Mouse (Mus musculus): ENCODE measurements around the gene Lrrc8a. TPM values are rescaled to one million over a fixed set of nuclear protein-coding genes. Genes with fewer than 3 reads are reported as not detected.

The Lrrc8a gene
- total RNA-seq, 2 experiments from 2014 or later = 21.2 to 22.1 TPM

DNA sequence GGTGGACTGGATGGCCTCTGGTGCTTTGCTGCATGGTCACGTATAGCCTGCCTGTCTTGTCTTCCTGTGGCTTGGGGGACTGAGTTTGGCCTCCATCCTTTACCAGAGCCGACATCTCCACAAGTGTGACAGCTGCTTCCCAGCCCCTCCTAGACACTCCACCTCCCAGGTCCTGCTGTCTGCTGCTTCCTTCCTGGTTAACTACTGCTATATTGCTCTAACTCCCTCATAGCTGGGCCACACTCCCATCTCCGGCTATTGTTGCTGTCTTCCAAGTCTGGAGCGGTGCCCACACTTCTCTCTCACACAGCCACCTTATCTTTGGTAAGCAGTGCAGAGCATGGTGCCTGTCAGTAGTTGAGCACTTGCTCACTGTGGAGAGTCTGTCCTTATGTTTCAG lies 2.3 kb downstream of the Lrrc8a start:
- no peak for DNase-seq

DNA sequence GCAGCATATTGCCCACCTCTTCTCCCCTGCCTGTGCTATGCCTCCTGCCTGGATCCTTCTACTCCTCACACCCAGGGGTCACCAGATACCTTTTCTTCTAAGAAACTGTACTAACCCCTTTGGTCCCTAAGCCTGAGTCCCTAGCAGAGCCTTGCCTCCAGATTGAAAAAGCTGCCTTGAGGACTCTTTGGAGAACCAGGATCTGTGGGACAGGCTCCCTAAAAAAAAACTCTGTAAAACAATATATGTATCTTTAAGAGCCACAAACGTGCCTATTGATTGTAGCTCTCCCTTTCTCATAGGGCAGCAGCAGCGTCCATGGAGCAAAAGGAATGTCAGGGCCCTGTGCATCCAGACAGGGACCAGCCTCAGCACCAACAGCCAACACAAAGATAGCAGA lies 2.8 kb downstream of the Lrrc8a start, which contains the start of gene Gm28035:
TSS of gene Gm28035 (plus strand) at position 301 of the 400 bp plus-strand sequence.
- DNase-seq = no peak

DNA sequence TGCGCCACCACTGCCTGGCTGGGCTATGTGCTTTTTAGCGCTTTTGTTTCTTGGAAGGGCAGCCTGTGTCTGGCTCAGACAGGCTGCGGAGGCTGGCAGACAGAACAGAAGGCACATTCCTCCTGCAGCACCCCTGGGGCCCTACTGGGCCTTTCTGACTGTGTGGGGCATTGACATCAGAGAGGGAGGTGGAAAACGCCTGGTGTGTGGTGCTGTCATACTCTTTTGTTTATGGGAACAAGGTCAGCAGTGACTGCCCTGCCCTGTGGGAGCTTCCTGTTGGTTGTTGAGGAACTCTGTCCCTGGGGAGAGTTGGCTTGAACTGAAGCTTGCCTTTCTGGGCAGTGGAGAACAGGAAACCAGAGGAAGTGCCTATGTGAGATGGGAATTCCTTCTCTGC lies 5.0 kb downstream of the Lrrc8a start:
- DNase-seq = no peak

DNA sequence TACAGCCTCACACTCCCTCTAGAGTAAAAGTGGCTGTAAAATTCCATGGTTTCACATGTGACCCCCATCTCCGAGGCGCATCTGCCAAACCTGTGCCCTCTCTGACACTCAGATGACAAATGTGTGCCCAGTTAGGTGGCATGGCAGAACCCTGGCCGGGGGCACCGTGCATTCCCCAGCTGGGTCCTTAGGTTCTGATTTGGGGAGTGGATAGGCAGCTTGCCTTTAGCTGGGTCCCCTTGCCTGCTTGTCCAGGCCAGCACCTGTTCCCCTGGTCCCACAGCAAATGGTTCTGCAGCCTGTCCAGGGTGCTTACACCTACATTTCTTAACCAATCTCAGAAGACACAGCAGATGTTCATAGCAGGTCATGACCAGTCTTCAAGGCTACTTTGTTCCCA lies 5.9 kb downstream of the Lrrc8a start:
- no peak for DNase-seq

DNA sequence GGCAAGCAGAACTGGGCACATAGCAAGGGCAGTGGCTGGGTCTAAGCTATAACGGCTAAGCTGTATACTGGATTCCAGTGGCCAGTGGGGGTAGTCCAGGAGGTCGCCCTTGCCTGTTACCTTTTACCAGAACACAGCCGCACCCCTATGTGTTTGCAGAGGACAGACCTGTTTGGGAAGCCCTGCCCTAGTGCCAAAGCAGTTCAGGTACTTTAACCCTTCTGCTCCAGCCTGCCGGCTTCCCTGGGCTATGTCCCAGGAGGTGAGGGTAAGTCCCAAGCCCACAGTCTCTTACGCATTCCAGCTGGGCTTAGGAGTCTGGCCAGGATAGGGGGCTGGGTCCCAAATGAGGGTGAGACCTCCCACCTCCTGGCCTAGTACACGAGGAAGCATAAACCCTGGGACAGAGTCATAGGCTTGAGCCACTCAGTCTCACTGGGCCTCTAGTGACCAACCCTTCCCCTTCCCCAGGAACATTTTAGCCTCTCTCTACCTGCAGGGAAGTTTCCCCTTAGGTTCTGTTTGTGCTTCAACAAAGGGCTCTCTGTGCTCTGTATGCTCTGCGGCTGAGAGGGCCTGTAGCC lies 7.2 kb downstream of the Lrrc8a start:
- DNase-seq = no peak

DNA sequence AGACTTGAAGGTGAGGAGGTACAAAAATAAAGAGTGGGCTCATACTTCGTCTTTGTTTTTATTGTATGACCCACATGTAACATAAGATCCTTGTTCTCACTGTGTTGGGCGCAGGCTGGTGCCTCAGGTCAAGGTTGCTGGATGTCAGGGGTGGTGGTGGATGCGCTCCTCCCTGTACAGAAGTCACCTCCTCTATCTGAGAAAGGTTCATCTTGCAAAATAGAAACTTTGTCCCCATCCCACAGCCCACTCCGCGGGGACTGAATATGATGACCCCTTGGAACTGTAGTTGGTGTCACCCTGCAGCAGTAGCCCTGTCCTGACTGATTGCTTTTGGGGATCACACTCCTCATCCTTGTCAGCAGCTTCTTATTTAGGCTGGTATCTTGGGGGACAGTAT lies 9.5 kb downstream of the Lrrc8a start:
- no peak for DNase-seq

DNA sequence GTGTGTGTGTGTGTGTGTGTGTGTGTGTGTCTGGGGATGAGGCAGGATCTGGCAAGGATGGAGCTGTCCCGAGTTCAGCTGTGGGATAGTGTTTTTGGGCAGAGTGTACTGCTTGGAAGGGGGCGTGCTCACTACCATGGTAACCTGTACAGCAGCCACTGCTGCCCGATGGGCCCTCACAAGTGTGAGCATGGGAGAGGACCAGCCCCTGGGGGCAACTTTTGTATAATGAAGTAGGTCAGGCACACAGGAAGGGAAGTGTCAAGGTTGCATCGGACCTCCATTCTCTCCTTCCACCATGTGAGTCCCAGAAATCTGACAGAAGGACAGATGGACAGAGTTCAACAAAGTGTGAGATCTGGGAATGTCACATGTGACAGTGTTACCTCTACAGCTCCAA lies 10.2 kb downstream of the Lrrc8a start:
- DNase-seq = no peak

DNA sequence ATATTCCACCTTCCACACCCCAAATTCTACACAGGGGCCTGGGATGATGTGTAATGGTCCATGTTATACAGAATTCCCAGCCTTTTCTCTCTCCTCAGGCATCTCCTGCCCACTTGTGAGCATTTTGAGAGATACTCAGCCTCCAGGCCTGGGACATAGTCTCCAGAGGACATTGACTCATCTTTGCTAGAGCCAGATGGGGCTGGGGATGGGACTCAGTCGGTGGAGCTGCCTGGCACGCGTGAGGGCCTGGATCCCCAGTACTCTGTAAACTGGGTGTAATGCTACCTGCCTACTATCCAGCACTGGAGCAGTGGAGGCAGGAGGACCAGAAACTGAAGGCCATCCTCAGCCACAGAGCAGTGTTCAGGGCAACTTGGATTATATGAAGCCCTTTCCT lies 11.7 kb downstream of the Lrrc8a start:
- no peak for DNase-seq

DNA sequence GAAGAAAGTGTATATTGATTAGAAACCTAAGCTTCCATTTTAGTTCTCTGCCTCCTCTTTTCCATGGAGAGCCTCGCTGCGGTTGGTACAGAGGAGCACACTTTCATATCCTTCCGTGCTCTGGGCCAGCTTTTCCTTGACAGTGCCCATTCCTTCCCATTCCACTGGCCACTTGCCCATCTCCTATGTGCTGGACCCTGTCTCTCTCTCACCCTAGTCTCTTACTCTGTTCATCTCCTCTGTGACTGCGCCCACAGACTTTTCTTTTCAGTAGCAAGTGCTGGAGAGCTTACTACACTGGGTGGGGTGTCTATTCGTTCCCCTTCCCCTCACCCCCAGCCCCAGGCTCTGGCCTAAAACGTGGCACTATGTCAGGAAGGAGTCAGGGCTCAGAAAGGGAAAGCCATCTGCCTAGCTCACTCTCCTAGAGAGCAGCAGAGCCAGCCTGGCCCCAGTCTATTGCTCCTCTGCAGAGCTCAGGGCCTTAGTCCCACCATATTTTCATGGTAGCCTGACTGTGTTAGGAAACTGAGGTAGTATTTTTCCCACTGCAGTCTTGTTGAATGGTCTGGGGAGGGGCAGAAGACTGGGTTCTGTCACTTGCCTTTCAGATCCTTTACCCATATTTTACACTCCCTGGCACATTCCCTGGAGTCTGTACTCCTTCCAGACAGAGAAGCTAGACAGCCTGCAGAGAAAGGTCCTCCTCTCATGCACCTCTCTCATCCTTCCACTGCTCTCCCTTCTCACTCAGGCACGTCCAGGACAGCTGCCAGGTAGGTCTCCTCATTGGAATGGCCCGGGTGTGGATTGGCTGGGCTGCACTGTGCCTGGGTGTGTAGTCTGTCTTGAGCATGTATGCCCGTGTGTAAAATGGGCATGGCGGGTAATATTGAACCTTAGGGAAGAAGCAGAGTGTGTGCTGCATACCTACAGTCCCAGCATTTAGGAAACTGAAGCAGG lies 12.9 kb downstream of the Lrrc8a start:
- no peak for DNase-seq

DNA sequence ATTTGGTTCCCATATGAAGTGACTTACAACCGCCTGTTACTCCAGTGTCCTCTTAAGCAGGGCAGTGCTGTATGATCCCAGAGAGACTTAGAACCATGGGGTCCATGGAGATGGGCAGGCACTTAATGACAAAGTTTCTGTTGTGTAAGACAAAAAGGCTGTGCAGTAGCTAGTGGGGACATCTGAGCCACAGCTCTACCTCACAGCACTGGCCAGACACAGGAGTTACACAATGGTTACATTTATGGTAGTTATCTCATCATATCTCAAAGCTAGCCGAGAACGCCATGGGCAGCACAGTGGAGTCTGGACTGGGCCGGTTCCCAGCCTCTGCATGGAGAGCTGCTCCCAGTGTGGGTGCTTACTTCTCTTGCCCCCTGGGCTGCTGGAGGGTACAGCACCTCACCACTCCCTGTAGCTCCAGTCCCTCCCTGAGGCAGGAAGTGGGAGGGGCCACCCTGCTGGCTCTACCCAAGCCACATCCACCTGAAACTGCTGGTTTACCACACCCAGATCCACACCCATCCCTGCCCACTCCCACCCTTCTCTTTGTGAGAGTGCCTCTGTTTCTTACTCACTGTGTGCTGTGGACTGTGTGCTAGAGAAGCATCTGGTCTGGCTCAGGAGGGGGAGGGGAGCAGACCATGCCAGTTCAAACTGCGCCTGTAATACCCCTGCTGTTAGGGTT lies 14.0 kb downstream of the Lrrc8a start:
- no peak for DNase-seq

DNA sequence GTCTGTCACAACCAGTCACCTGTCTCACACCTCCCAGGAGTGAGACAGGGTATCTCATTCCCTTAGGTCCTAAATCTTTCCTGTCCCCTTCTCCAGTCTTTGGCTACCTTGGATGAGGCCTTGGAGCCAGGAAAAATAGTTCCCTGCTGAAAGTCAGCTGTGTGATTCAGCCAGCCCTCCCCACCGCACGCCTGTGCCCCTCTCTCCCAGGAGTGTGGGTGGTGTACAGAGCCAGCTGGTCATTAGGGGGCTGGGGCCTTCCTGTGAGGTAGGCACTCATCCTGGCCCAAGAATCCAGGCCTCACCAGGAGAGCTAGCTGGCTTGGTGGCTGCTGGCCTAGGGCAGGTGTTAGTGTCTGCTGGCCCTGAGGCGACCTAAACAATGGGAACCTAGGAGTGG lies 15.0 kb downstream of the Lrrc8a start:
- no peak for DNase-seq

DNA sequence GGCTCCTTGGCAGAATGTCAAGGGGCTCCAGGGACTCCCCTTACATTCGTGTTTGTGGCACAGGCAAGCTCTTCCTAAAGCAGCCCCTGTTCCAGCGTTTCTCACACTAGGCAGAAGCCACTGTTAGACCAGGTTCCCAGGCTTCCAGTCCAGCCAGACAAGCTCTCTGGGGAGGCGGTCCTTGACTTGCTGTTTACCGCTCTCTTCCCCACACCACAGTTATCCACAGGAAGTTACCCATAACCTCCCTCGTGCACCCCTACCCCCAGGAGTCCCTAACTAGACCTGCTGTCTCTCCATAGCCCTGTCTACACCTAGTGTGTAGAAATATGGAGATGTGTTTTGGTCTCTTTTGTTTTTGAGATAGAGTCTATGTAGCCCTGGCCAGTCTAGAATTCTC lies 16.3 kb downstream of the Lrrc8a start:
- no peak for DNase-seq

DNA sequence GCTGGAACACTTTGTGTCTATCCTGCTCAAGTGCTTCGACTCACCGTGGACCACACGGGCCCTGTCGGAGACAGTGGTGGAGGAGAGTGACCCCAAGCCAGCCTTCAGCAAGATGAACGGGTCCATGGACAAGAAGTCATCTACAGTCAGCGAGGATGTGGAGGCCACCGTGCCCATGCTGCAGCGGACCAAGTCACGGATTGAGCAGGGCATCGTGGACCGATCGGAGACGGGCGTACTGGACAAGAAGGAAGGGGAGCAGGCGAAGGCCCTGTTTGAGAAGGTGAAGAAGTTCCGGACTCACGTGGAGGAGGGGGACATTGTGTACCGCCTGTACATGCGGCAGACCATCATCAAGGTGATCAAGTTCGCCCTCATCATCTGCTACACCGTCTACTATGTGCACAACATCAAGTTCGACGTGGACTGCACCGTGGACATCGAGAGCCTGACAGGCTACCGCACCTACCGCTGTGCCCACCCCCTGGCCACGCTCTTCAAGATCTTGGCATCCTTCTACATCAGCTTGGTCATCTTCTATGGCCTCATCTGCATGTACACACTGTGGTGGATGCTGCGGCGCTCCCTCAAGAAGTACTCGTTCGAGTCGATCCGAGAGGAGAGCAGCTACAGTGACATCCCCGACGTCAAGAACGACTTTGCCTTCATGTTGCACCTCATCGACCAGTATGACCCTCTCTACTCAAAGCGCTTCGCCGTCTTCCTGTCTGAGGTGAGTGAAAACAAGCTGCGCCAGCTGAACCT lies 18.3 kb downstream of the Lrrc8a start:
- no peak for DNase-seq

DNA sequence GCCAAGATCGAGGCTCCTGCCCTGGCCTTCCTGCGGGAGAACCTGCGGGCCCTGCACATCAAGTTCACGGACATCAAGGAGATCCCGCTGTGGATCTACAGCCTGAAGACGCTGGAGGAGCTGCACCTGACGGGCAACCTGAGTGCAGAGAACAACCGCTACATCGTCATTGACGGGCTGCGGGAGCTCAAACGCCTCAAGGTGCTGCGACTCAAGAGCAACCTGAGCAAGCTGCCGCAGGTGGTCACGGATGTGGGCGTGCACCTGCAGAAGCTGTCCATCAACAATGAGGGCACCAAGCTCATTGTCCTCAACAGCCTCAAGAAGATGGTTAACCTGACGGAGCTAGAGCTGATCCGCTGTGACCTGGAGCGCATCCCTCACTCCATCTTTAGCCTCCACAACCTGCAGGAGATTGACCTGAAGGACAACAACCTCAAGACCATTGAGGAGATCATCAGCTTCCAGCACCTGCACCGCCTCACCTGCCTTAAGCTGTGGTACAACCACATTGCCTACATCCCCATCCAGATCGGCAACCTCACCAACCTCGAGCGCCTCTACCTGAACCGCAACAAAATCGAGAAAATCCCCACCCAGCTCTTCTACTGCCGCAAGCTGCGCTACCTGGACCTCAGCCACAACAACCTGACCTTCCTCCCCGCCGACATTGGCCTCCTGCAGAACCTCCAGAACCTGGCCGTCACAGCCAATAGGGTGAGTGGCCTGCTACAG lies 19.3 kb downstream of the Lrrc8a start:
- no peak for DNase-seq

DNA sequence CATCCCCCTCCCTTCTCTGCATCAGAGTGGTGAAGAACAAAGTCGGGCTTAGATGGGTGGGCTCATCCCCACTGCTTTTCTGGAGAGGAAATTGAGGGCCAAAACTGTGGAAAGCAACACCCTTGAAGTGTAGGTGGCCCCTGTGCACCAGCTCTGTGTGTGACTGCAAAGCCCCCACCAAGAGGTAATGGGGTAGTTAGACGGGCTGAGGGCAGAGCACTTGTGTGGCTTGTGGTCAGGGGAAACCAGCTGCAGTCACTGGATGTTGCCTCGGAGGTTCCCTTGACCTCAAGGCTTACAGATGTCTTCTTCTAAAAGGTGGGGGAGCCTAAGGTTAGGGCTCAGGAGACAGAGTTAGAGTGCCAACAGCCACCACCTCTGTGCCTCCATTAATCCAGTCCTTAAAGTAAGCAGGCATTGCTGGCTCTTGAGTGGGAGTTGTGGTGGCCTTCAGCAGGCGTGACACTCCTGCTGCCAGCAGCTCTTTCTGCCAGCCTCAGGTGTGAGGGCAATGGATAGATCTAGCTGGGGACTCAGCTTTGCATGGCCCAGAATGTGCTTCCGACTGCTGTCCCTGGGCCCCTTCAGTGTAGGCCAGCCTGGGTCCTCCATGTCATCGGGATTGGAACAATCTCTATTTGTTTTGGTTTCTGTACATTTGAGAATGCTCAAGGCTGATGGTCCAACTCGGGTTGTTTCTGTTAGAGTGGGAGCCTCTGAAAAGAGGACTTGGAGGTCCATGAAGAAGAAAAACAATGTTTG lies 20.4 kb downstream of the Lrrc8a start:
- DNase-seq = no peak

DNA sequence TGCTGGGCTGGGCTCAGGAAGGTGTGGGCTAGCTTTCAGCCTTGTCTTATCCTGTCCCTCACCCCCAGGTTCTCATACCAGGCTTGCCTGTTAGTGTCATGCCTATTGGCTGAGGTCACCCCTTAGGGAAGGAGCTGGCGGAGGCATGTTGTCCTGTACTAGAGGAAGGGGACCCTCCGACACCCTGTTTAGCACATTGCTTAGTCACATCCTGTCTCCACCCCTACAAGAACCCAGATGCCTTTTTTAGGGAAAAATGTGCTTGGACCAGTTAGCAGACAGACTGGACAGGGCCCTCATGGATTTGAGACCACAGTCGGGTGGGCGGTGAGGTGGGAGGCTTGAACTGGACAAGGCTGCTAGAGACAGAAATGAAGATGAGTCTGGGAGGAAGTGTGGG lies 21.1 kb downstream of the Lrrc8a start:
- no peak for DNase-seq

DNA sequence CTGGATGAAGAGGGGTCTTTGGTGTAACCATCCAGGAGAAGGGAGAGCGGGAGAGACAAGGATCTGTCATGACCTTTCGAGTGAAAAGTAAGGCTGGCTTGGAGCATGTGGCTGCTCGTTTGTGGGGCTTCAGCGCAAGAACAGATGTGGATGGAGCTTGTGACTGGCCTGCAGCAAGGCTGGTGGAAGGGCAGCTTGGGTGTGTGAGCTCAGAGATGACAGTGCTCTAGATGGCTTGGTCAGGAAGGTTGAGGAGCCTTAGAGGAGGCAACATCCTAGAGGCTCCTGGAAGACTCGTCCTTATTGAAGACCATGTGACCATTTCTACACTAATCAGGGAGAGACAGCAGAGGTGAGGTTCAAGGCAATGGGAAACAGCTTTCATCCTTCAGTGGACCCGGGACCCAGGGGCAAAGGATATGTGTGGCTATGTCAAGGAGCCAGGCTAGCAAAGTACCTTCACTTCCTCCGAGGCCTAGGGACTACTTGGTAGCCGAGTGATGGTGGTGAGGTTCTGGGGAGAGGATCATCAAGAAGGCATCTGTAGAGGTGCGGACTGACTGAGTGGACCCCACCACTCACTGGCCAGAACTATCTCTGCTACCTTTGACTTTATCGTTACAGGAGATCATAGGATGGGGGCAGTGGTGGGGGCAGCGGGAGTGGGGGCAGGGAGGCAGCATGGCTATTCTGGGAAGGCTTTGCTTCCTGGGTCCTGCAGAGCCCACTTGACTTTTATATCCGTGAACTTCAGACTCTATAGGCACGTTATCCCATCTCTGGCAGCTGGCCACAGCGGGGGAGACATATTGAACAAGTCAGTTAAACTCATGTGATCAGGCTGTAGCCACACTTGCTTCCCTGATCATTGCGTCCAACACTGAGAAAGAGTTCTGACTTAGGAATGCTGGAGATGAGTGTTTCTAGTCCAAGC lies 21.9 kb downstream of the Lrrc8a start:
- DNase-seq = no peak

DNA sequence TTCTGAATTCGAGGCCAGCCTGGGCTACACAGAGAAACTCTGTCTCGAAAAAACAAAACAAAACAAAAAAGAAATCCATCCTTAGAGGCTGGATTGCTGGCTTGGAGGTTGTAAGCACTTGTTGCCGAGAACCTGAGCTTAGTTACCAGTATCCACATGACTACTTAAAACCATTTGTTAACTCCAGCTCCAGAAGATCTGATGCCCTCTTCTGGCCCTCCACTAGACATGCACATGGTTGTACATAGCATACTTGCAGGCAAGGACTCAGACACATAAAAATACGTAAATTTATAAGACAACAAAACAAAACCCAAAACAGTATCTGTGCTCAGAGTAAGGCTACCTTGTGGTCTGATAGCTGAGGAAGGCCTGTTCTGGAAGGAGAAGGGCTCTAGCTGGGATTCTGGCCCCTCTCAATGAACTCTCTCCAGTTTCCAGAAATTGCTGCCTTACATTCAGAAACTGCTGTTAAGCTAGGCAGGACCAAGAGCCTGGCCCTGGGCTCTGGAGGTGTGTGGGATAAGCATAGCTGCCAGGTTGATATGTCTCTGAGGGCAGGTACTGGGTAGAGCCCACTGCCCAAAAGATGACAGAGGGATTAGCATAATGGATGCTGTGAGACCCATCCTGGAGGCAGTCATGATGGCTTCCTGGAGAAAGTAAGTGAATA lies 23.7 kb downstream of the Lrrc8a start:
- peak; percentile 2 for DNase-seq
